Mouse (Mus musculus): Measurements from ENCODE around the gene Rsph6a.

Gene Rsph6a

DNA sequence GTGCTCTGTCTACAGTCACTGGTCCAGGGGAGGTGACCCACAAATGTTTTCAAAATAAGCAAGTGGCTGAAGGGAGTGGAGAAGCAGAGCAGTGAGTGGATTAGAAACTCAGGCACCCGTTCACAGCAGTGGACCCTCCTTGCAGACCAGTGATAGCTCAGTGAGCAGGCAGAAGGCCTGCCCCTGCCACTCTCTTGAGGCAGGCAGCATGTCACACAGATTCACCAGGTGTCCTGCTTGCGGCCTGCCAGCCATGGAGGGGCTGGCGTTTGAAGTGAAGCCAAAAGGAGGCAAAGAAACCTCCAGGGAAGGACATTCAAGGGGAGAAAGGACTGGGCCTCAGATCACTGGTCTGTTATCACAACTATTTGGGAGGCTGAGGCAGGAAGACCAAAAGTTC is 24.2 kb downstream of the Rsph6a start:
- no peak for DNase-seq (ENCODE audit: low spot score)

DNA sequence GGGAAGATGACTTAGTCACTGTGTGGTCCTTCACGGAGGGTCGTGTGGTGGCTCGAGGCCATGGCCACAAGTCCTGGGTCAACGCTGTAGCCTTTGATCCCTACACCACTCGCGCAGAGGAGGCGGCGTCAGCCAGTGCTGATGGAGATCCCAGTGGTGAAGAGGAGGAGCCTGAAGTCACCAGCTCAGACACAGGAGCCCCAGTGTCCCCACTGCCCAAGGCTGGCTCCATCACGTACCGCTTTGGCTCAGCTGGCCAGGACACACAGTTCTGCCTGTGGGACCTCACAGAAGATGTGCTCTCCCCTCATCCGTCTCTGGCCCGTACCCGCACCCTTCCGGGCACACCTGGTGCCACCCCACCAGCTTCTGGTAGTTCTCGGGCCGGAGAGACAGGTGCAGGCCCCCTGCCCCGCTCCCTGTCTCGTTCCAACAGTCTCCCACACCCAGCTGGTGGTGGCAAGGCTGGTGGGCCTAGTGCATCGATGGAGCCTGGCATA is 26.0 kb downstream of the Rsph6a start:
- no peak for DNase-seq (ENCODE audit: low spot score)

DNA sequence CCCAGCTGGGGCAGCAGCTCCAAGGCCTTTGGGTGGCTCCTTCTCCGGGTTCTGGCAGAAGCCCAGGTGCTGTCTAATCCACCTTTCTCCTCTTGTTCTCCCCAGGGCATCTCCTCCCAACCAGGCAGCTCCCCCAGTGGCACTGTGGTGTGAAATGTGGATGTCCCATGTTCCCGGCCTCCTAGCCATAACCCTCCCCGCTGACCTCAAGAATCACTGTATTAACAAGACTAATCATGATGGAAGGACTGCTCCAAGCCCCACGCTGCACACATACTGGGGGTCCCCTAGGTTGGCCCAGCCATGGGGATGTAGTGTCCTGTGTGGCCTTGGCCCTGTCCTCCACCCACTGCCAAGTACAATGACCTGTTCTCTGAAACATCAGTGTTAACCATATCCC is 27.7 kb downstream of the Rsph6a start:
- no peak for DNase-seq (ENCODE audit: low spot score)

DNA sequence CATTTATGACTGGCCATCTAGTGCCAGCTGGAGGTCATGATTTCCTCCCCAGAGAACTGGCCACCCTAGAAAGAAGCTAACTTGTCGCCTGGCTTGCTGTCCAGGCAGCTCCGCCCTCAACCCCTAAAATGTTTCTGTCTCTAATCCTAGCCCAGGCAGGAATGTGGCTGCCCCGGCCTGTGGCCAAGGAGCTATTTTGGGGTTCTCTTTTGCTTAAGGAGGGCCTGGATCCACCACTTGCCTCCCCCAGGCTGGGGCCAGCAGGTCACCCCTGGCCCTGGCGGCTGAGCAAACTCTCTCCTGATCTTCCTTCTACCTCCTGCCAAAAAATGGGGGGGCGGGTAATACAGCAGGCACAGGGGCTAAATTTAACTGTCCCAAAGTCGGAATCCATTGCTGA is 28.6 kb downstream of the Rsph6a start:
- no peak for DNase-seq (ENCODE audit: low spot score)

DNA sequence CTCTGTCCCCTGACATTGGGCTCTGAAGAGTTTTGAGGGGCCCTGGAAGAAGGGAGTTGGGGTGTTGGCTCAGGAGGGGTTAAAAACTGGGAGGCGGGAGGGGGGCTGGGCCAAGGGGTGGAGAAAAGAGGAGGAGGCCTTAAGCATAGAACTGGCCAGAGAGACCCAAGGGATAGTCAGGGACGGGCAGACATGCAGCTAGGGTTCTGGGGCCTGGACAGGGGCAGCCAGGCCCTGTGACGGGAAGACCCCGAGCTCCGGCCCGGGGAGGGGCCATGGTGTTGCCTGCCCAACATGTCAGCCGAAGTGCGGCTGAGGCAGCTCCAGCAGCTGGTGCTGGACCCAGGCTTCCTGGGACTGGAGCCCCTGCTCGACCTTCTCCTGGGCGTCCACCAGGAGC is 29.2 kb downstream of the Rsph6a start, which contains the start of gene Dmpk:
Dmpk (plus strand) TSS at position 149 of the 400 bp plus-strand sequence.
- DNase-seq (ENCODE audit: low spot score) = no peak

DNA sequence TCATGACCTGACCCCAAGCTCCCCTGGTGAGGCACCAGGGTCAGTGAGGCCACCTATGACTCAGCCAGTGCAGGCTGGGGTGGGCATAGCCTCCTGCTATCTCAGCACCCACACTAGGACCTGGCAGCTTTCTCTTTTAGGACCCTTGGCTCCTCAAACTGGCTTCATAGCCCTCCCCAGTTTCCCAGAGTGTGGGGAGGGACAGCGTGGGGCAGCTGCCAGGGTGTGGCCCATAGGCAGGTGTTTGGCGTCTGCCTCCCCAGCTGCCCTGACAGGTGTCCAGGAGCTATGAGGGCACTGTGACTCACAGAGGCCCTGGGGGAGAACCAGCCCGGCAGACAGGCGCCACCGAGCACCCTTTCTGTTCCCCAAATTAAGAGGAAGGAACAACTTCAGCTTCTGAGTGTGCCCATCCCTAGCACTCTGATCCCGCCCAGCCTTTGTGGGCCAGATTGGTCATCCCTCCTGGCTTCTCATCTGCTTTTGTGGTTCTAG is 29.8 kb downstream of the Rsph6a start:
- DNase-seq (ENCODE audit: low spot score) = no peak

DNA sequence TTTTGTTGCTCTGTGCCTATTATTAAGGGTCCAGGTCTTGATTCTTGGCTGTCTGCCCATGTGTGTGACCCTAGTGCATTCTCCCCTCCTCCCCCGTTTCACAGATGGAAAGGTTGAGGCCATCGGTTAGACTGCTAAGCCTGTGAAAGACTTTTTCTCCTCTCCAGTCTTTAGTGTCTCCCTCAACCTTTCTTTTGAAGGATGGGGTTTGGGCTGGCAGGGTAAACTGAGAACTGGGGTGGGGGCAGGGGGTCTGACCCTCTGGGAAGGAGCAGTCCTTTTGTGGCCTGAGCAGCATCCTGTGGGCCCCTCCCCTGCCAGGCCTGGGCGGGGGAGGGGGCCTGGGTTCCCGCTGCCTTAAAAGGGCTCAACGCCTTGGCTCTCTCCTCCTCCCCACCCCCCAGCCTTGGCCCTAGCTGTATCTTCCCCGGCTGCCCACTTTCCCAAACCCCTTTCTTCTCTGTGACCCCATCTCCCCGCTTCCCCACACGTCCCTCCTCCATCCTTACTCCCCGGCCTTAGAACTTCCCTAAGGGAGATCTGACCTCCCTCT is 30.5 kb downstream of the Rsph6a start:
- no peak for DNase-seq (ENCODE audit: low spot score)

DNA sequence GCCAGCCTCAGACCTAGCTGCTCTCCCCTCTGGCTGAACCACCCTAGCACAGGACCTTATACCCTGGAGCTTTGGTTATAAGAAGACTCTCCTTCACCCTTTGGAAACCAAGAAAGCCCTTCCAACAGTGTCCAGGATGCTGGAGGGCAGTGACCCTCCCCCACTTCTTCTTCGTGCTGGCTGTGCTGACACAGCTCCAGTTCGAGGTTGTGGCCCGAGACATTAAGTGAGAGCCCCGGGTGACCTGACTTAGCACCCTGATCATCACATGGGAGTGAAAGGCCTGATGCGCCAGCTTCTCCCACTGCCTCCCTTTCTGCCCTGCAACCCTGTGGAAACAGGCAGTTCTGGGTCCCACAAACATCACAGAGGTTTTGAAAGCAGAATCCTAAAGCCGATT is 31.0 kb downstream of the Rsph6a start:
- DNase-seq (ENCODE audit: low spot score) = no peak

DNA sequence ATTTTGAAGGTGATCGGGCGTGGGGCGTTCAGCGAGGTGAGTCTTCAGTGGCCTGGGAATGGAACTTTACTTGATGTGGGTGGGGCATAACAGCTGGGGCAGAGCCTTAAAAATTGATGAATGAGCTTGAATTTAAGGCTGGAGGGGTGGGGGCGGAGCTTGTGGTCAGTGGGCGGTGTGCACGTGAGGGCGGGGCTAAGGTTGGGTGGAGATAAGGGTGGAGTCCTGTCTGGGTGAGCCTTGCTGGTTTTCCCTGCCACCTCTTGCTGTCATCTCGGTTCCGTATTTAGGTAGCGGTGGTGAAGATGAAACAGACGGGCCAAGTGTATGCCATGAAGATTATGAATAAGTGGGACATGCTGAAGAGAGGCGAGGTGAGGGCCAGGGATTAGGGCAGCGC is 31.6 kb downstream of the Rsph6a start:
- DNase-seq (ENCODE audit: low spot score) = no peak

DNA sequence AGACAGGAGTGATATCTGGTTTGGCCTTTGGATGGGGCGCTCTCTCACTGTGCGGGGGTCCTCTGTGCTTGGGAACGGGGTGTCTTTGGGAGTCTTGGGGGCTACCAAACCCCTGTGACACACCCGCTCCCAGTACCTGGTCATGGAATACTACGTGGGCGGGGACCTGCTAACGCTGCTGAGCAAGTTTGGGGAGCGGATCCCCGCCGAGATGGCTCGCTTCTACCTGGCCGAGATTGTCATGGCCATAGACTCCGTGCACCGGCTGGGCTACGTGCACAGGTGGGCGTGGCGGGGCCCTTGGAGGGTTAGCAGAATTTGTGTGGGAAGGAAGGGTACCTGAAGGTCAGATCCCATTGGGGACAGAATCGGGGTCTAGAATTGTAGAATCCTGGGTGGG is 32.3 kb downstream of the Rsph6a start:
- DNase-seq (ENCODE audit: low spot score) = no peak

DNA sequence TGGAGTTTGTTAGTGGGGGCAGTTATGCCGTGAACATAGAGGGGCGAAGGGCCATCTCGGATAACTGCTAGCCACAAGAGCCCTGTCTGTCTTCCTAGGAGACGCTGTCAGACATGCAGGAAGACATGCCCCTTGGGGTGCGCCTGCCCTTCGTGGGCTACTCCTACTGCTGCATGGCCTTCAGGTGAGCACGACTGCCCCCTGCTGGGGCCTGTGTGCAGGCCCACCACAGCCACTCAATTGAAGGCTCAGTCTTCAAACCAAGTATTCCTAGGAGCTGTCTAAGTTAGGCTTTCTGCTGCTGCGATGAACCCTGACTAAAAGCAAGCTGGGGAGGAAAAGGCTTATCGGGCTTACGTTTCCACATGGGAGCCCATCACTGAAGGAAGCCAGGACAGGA is 34.3 kb downstream of the Rsph6a start:
- peak; percentile 59 for DNase-seq (ENCODE audit: low spot score)

DNA sequence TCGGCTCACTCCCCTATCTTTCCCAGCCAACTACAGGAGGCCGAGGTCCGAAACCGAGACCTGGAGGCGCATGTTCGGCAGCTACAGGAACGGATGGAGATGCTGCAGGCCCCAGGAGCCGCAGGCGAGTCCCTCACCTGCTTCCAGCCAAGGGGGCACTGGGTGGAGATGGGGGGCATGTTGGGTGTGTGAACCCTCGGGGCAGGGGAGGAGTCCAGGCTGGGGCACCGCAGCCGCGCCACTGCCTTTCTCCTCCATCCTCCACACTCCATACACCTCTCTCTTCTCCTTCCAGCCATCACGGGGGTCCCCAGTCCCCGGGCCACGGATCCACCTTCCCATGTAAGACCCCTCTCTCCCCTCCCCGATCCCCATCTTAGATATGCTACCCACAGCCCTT is 37.4 kb downstream of the Rsph6a start:
- no peak for DNase-seq (ENCODE audit: low spot score)

DNA sequence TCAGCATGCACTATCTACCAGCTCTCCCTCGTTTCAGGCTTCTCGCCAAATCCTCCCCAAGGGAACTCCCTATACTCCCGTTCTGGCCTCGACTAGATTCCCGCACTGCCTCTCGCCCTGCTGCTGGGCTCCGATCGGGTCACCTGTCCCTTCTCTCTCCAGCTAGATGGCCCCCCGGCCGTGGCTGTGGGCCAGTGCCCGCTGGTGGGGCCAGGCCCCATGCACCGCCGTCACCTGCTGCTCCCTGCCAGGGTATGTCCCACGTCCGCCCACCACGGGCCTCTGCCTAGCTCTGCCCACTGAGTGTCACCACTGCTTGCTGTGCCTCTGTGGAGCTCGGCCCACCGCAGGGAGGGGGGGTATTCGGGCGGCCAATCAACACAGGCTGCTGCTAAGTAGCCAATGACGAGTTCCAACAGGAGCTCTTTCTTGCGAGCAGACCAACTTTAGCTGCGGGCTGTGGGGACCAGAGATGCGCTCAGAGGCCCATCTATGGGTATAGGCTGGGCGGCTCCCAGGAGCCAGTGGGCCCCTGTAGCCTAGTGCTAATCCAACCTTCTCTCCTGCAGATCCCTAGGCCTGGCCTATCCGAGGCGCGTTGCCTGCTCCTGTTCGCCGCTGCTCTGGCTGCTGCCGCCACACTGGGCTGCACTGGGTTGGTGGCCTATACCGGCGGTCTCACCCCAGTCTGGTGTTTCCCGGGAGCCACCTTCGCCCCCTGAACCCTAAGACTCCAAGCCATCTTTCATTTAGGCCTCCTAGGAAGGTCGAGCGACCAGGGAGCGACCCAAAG is 38.1 kb downstream of the Rsph6a start:
- DNase-seq (ENCODE audit: low spot score) = no peak

DNA sequence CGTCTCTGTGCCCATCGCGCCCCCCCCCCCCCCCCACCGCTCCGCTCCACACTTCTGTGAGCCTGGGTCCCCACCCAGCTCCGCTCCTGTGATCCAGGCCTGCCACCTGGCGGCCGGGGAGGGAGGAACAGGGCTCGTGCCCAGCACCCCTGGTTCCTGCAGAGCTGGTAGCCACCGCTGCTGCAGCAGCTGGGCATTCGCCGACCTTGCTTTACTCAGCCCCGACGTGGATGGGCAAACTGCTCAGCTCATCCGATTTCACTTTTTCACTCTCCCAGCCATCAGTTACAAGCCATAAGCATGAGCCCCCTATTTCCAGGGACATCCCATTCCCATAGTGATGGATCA is 38.7 kb downstream of the Rsph6a start:
- DNase-seq (ENCODE audit: low spot score) = peak; percentile 83

DNA sequence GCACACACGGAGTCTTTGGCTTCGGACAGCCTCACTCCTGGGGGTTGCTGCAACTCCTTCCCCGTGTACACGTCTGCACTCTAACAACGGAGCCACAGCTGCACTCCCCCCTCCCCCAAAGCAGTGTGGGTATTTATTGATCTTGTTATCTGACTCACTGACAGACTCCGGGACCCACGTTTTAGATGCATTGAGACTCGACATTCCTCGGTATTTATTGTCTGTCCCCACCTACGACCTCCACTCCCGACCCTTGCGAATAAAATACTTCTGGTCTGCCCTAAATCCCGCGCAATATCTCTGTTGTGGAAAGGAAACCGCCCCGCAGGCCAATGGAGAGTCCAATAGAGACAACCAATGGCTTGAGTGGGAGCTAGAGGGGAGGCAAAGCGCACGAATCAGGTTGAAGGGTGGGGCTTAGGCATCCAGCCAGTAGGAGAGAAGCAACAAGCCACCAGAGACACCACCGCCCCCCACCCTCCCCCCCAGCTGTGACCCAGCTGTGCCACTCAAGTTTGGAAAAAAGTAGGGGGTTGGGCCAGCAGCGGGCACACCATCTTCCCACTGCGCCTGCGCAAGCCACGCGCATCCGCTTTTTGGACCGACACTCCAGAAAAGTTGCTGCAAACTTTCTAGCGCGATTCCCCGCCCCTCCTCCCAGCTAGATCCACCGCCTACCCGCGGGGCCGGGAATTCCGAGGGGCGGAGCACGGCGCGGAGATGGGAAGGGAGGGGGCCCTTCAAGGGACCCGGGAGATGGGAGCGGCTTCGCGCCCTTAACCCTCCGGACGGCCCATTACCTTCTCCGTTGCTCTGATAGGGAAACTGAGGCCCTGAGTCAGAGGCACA is 39.3 kb downstream of the Rsph6a start:
- DNase-seq (ENCODE audit: low spot score) = peak; percentile 75

DNA sequence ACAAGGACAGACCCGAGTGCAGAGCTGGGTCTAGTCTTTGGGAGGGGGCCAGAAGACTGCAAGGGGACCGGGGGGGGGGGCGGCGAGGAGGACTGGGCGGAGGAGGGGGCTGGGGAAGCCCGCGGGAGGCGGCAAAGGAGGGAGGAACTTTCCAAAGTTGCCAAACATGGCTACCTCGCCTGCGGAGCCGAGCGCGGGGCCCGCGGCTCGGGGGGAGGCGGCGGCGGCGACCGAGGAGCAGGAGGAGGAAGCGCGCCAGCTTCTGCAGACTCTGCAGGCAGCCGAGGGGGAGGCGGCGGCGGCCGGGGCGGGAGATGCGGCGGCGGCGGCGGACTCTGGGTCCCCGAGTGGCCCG is 40.0 kb downstream of the Rsph6a start, which contains the start of gene Six5:
Six5 (plus strand) TSS at position 124 of the 355 bp plus-strand sequence.
- peak; percentile 41 for DNase-seq (ENCODE audit: low spot score)

DNA sequence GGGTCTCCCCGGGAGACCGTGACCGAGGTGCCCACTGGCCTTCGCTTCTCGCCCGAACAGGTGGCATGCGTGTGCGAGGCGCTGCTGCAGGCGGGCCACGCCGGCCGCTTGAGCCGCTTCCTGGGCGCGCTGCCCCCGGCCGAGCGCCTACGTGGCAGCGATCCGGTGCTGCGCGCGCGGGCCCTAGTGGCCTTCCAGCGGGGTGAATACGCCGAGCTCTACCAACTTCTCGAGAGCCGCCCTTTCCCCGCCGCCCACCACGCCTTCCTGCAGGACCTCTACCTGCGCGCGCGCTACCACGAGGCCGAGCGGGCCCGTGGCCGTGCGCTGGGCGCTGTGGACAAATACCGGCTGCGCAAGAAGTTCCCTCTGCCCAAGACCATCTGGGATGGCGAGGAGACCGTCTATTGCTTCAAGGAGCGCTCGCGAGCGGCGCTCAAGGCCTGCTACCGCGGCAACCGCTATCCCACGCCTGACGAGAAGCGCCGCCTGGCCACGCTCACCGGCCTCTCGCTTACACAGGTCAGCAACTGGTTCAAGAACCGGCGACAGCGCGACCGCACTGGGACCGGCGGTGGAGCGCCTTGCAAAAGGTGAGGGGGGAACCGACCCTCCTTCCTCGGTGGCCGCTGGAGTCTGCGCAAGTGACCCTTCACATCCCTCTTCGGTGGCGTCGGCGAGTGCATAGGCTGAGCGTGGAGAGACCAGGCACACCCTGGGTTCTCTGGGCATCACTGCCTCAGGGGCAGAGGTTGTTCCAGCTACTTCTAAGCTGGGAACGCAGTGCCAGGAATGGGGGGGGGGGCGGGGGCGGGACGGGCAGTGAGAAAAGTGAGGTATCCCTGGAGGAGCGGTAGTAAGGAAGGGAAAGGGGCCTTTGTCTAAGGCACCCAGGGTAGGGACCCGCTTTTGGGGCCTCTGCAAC is 40.6 kb downstream of the Rsph6a start:
- DNase-seq (ENCODE audit: low spot score) = peak; percentile 25

DNA sequence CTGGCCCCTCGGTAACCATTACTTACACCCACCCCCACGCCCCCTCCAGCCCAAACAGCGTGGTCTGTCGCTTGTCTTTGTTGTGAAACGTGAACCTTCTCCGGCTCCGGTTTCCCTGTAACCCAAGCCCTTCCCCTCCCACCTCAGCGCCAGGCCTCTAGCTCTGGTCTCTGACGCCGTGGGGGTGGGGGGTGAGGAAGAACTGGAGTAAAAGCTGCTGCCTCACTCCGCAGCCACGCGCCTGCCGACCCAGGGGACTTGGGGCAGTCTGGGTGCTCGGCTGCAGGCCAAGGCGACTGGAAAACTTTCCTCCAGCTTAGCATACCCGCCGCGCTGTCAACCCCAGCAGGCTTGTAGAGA is 41.2 kb downstream of the Rsph6a start:
- DNase-seq (ENCODE audit: low spot score) = no peak

DNA sequence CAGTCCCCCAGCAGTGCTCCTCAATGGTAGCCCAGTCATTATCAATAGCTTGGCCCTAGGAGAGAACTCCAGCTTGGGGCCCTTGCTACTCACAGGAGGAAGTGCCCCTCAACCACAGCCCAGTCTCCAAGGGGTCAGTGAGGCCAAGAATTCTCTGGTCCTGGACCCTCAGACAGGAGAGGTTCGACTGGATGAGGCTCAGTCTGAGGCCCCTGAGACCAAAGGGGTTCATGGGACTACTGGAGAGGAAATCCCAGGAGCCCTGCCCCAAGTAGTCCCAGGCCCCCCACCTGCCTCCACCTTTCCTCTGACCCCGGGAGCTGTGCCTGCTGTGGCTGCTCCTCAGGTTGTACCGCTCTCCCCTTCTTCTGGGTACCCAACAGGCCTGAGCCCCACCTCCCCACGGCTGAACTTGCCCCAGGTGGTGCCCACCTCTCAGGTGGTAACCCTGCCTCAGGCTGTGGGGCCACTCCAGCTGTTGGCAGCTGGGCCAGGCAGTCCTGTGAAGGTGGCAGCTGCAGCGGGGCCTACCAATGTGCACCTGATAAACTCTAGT is 42.0 kb downstream of the Rsph6a start:
- no peak for DNase-seq (ENCODE audit: low spot score)

DNA sequence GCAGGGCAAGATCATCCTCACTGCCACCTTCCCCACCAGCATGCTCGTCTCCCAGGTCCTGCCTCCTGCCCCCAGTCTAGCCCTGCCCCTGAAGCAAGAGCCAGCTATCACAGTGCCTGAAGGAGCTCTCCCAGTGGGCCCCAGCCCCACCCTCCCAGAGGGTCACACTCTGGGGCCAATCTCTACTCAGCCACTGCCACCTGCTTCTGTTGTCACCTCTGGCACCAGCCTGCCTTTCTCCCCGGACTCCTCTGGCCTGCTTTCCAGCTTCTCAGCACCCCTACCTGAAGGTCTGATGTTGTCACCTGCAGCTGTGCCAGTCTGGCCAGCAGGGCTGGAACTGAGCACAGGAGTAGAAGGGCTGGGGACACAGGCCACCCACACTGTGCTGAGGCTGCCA is 42.7 kb downstream of the Rsph6a start:
- DNase-seq (ENCODE audit: low spot score) = no peak

DNA sequence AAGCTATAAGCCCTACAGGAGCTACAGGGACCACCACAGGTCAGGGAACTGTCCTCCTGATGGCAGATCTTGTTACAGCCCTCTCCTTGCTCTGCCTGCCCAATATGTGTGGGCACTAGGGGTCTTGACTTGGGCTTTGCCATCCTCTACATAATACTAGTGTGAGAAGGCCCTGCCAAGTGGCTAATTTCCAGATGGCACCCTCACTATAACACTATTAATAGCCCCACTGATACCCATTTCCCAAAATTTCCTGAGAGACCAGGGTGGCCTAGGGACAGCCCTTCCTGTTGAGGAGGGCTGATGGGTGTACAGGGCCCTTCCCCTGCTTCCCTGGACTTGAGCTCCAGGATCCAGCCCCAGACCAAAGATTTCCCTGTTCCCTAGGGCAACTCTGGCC is 43.4 kb downstream of the Rsph6a start:
- no peak for DNase-seq (ENCODE audit: low spot score)

Data from T-cell, adult 2 months (primary cell).